Mouse (Mus musculus) kidney, adult 8-10 months (tissue): ENCODE results near the gene Sycp2.
"Not testable (repeated sequence)": the region's sequence is repeated elsewhere in the genome, so short reads cannot be mapped to it uniquely, and the experiment has no call there.

Experiments used
- DNase-seq, 2 experiments: peaks; one replicate each; pipeline ENCODE4 v3.0.0; 2022

The Sycp2 gene

GRCm38 (mm10) chr2:178413481-178414260 lies 6.2 kb upstream of the Sycp2 start:
- peak in 1 of 2 experiments; percentile 14 for DNase-seq

GRCm38 (mm10) chr2:178413081-178413480 lies 5.6 kb upstream of the Sycp2 start:
- DNase-seq, result no peak

GRCm38 (mm10) chr2:178412598-178412997 lies 5.1 kb upstream of the Sycp2 start:
- no peak for DNase-seq

- no peak for DNase-seq
Measured at GRCm38 (mm10) chr2:178410286-178410685, 2.8 kb upstream of the Sycp2 start.

GRCm38 (mm10) chr2:178409024-178409423 lies 1.5 kb upstream of the Sycp2 start:
- no peak for DNase-seq

GRCm38 (mm10) chr2:178342597-178342996 lies 64.9 kb downstream of the Sycp2 start:
- no peak for DNase-seq

GRCm38 (mm10) chr2:178342105-178342504 lies 65.4 kb downstream of the Sycp2 start:
- not testable (repeated sequence) for DNase-seq

- no peak for DNase-seq
Measured at GRCm38 (mm10) chr2:178339044-178339443, 68.4 kb downstream of the Sycp2 start.

GRCm38 (mm10) chr2:178337878-178338277 lies 69.6 kb downstream of the Sycp2 start:
- DNase-seq, result no peak

- DNase-seq, result no peak
Measured at GRCm38 (mm10) chr2:178329986-178330385, 77.5 kb downstream of the Sycp2 start.

- DNase-seq, result no peak
Measured at GRCm38 (mm10) chr2:178329551-178329950, 77.9 kb downstream of the Sycp2 start.

GRCm38 (mm10) chr2:178327466-178328040 lies 79.9 kb downstream of the Sycp2 start:
- peak; percentile 15 for DNase-seq

GRCm38 (mm10) chr2:178326750-178327465 lies 80.6 kb downstream of the Sycp2 start:
- no peak for DNase-seq

- DNase-seq, result no peak
Measured at GRCm38 (mm10) chr2:178326067-178326466, 81.4 kb downstream of the Sycp2 start.

- DNase-seq, result no peak
Measured at GRCm38 (mm10) chr2:178324818-178325217, 82.7 kb downstream of the Sycp2 start.

- DNase-seq, result no peak
Measured at GRCm38 (mm10) chr2:178324410-178324809, 83.1 kb downstream of the Sycp2 start.

- DNase-seq, result no peak
Measured at GRCm38 (mm10) chr2:178321271-178321670, 86.2 kb downstream of the Sycp2 start.

- no peak for DNase-seq
Measured at GRCm38 (mm10) chr2:178319766-178320165, 87.7 kb downstream of the Sycp2 start.

- no peak for DNase-seq
Measured at GRCm38 (mm10) chr2:178316281-178316680, 91.2 kb downstream of the Sycp2 start.

- no peak for DNase-seq
Measured at GRCm38 (mm10) chr2:178313539-178313938, 93.9 kb downstream of the Sycp2 start.

- no peak for DNase-seq
Measured at GRCm38 (mm10) chr2:178304669-178305068, 102.8 kb downstream of the Sycp2 start.

GRCm38 (mm10) chr2:178304188-178304529 lies 103.3 kb downstream of the Sycp2 start:
- no peak for DNase-seq

- DNase-seq, result no peak
Measured at GRCm38 (mm10) chr2:178303453-178304187, 103.9 kb downstream of the Sycp2 start.
